Mouse (Mus musculus) cortical plate, adult 2 months (tissue): ENCODE measurements around the gene Naip5.
"Not testable (repeated sequence)": the region's sequence is repeated elsewhere in the genome, so short reads cannot be mapped to it uniquely, and the experiment has no call there.

Experiments used
- CTCF ChIP-seq: fragments of 200-500 bp; IDR thresholded peaks from 2 replicates; pipeline ENCODE4 v1.5.1; 2011; ENCODE audit warnings: mild to moderate bottlenecking, control low read depth, low read length; ENCODE audit not compliant: insufficient read depth; ENCODE audit errors: extremely low read depth
- POLR2A ChIP-seq: fragments of 200-500 bp; IDR thresholded peaks from 2 replicates; pipeline ENCODE4 v1.6.1; 2011; ENCODE audit warnings: mild to moderate bottlenecking, low read length, control low read depth; ENCODE audit not compliant: insufficient read depth; ENCODE audit errors: extremely low read depth

DNA sequence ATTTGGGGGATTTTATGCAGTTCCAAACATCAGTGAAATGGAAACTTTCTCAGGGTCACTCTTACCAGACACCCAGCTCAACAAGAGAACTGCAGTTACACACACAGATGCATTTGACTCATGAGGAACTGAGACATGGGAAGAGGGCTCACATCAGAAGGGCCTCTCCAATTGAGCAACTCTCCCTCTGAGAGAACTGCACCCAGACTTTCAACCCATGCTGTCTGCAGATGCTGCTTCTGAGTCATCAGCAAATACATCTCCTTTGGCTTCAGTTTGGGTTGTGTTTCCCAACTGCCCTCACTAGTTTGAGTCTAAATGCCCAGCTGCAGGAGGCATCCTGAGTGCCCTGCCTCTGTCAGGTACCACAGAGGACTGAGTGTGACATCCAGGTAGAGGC is 63.0 kb downstream of the Naip5 start:
- not testable (repeated sequence) for TF ChIP-seq POLR2A, CTCF
